Mouse (Mus musculus) right cerebral cortex, postnatal 10 days (tissue): Measurements from ENCODE around the gene Gm39566.

Experiments
- DNase-seq, 2 experiments: peaks; one replicate each; pipeline ENCODE4 v3.0.0; 2021; ENCODE audit warnings: low spot score in 2 of 2

Gene Gm39566

DNA sequence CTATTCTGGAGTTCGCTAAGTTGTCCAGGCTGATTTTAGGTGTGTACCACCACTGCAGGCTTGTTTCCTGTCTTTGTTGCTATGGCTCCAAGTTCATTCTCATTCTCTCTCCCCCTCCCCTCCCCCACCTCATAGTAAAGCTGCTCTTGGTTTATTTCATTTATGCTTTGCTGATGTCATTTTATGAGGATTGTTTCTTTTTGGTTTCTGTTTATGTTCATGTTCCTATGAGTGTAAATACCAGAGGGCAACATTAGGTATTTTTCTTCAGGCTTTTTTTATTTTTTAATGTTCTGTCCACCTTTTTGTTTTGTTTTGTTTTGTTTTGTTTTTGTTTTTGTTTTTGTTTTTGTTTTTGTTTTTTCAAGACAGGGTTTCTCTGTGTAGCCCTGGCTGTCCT lies 53.2 kb downstream of the Gm39566 start, which contains the start of gene Slc35g3:
Gene Slc35g3, minus strand, starts transcription at position 101 of the 400 bp plus-strand sequence.
- DNase-seq = no peak
